Comparison of ENCODE assay signal across 8 mouse cellular contexts in genomic region chr7:13054287-13055010, GRCm38 (mm10). TPM values are rescaled to one million over a fixed set of nuclear protein-coding genes. Genes with fewer than 3 reads are reported as not detected.
A peak's percentile ranks its signal among the peaks of the same experiment; 100 is the strongest.
DNase-seq lines count a peak whose midpoint lies in the region; ATAC-seq and TF ChIP-seq lines count a peak whose summit lies in the region.

Gene Mzf1, minus strand, starts transcription at chr7:13054764.

- H3K4me3 ChIP-seq in ES-Bruce4 (ENCODE audit: low read depth, low read length): peak within 1 kb of the TSS; percentile 95
- H3K4me3 ChIP-seq in forebrain, embryonic 14.5 days (ENCODE audit: low read depth, low read length): peak within 1 kb of the TSS; percentile 52
- peak within 1 kb of the TSS; percentile 62 for H3K4me3 ChIP-seq in neural tube, embryonic 15.5 days (replicated peaks)

- H3K36me3 ChIP-seq in ES-Bruce4 (ENCODE audit: control insufficient read depth, insufficient read depth, low read length, poor library complexity, severe bottlenecking): no peaks in the 10 kb centered on the region
- 0 out of 2 replicates have a peak, but pooled peaks cover 2% of the 10 kb centered on the region for H3K36me3 ChIP-seq in forebrain, embryonic 14.5 days (ENCODE audit: control insufficient read depth, insufficient read depth, low read length)
- peaks cover 3% of the 10 kb centered on the region; the same call in 1 of the 2 replicates for H3K36me3 ChIP-seq in neural tube, embryonic 15.5 days

- H3K4me1 ChIP-seq in ES-Bruce4 (ENCODE audit: control insufficient read depth, insufficient read depth, low read length): peaks cover 2% of the 10 kb centered on the region
- H3K4me1 ChIP-seq in forebrain, embryonic 14.5 days (ENCODE audit: control insufficient read depth, insufficient read depth, low read length): peaks cover 4% of the 10 kb centered on the region; the same call in 1 of the 2 replicates
- H3K4me1 ChIP-seq in neural tube, embryonic 15.5 days: peaks cover 12% of the 10 kb centered on the region

- DNase-seq in forebrain, embryonic 14.5 days (ENCODE audit: low spot score): peak; percentile 100
- peak; percentile 87 to 90 for DNase-seq in heart, postnatal 14 days
- DNase-seq in layer of hippocampus, adult 11-12 months (ENCODE audit: low spot score): peak; percentile 96
- DNase-seq in lung, adult 18-20 months: peak; percentile 94 to 96
- peak; percentile 93 for DNase-seq in testis, postnatal 14 days (ENCODE audit: low spot score)

- H3K9ac ChIP-seq in ES-Bruce4 (ENCODE audit: low read depth, poor library complexity, severe bottlenecking): peak within 1 kb of the TSS; percentile 50
- peak within 1 kb of the TSS; percentile 70 for H3K9ac ChIP-seq in forebrain, embryonic 14.5 days (ENCODE audit: low read length)
- peak within 1 kb of the TSS; percentile 65 for H3K9ac ChIP-seq in neural tube, embryonic 15.5 days (replicated peaks)

- peak within 1 kb of the TSS; percentile 69 for H3K27ac ChIP-seq in ES-Bruce4 (ENCODE audit: insufficient read depth, low read length)
- H3K27ac ChIP-seq in forebrain, embryonic 14.5 days (ENCODE audit: low read depth, low read length): peak within 1 kb of the TSS; percentile 96
- peak within 1 kb of the TSS; percentile 97 for H3K27ac ChIP-seq in neural tube, embryonic 15.5 days (replicated peaks)

- intact Hi-C loops in heart, postnatal 14 days (cut with DNase I): loop anchor here (5.0 kb wide), 1 partner anchor 223 kb away; the partner anchor contains the start of genes Lig1 and Zswim9

- peak within 1 kb of the TSS; percentile 57 for H3K4me2 ChIP-seq in forebrain, embryonic 14.5 days (ENCODE audit: low read length)
- peak within 1 kb of the TSS; percentile 65 for H3K4me2 ChIP-seq in neural tube, embryonic 15.5 days

- peak; percentile 23 for TF ChIP-seq POLR2A in ES-Bruce4 (IDR thresholded peaks at IDR 0.05; ENCODE audit: insufficient read depth, low read length)

- TF ChIP-seq EP300 in ES-Bruce4 (IDR thresholded peaks at IDR 0.05; ENCODE audit: insufficient read depth, low read depth, low read length): no peak

- peak; percentile 95 for ATAC-seq in cerebellum, adult (ENCODE audit: insufficient number of reproducible peaks, low FRiP score, low TSS enrichment)
- ATAC-seq in forebrain, embryonic 14.5 days: peak; percentile 97
- peak; percentile 95 for ATAC-seq in neural tube, embryonic 15.5 days (ENCODE audit: low FRiP score)

- no peaks in the 10 kb centered on the region for H3K27me3 ChIP-seq in ES-Bruce4 (ENCODE audit: control insufficient read depth, insufficient read depth, low read length, poor library complexity, severe bottlenecking)
- H3K27me3 ChIP-seq in forebrain, embryonic 14.5 days (replicated peaks; ENCODE audit: control insufficient read depth, insufficient read depth, low read length): no peaks in the 10 kb centered on the region
- H3K27me3 ChIP-seq in neural tube, embryonic 15.5 days (replicated peaks): no peaks in the 10 kb centered on the region

- WGBS in forebrain, embryonic 14.5 days: under 1% methylated on average over 41 of the region's 41 CpGs
- WGBS in neural tube, embryonic 15.5 days: under 1% methylated on average over 41 of the region's 41 CpGs

- no peak for TF ChIP-seq CTCF in ES-Bruce4 (IDR thresholded peaks at IDR 0.05; ENCODE audit: low read depth, low read length)

- H3K9me3 ChIP-seq in ES-Bruce4 (replicated peaks; ENCODE audit: control insufficient read depth, insufficient read depth, low read length, poor library complexity, severe bottlenecking): no peaks in the 10 kb centered on the region
- H3K9me3 ChIP-seq in forebrain, embryonic 14.5 days (replicated peaks; ENCODE audit: control insufficient read depth, low read length): no peaks in the 10 kb centered on the region
- H3K9me3 ChIP-seq in neural tube, embryonic 15.5 days (replicated peaks): no peaks in the 10 kb centered on the region

RNA-seq across cellular contexts. Expression of gene Mzf1, which starts in this region (rescaled TPM):
- polyA plus RNA-seq in ES-Bruce4 (2011; ENCODE audit: insufficient read depth, insufficient read length, low read depth, missing spikeins): 0.90 and 0.93 TPM in 2 replicates
- polyA plus RNA-seq in forebrain, embryonic 14.5 days (2014; fragmentation: Nextera tagmentation; extraction: Ambion mirVana): 4.0 and 6.3 TPM in 2 replicates
- total RNA-seq in heart, postnatal 14 days (2021): 1 to 10 TPM in 1 of 2 experiments, under 1 TPM in 1; 0.73 to 1.0 TPM
- polyA plus RNA-seq in neural tube, embryonic 15.5 days (2015; fragmentation: Nextera tagmentation; extraction: Ambion mirVana): 7.7 and 8.8 TPM in 2 replicates

Comparison
In these comparisons a context has a peak if more than half of its experiments do, and no peak if none do; other contexts are left out.
1. Peak in every context shown above with its lines: DNase-seq, ATAC-seq, H3K4me3 ChIP-seq and H3K27ac ChIP-seq.